Mouse (Mus musculus) sigmoid colon, adult 10 weeks (tissue): Measurements from ENCODE around the gene Mbtps2. TPM values are rescaled to one million over a fixed set of nuclear protein-coding genes. Genes with fewer than 3 reads are reported as not detected.

Experiments
- polyA plus RNA-seq: library from polyadenylated mRNA; stranded (reverse); fragments of 350-450 nt; fragmentation: Illumina TruSeq; extraction: RNeasy Lipid Tissue Mini Kit (QIAGEN cat#74804); gene quantifications from one replicate; pipeline ENCODE4 v1.2.3, GENCODE M21; 2014; ENCODE audit warnings: low read depth, low replicate concordance

The Mbtps2 gene
- 48.5 TPM for polyA plus RNA-seq

GRCm38 (mm10) chrX:157598186-157598996 is at the start of gene Mbtps2:
Gene Mbtps2 (minus strand): TSS chrX:157598715.

GRCm38 (mm10) chrX:157568840-157569239 is 29.7 kb downstream of the Mbtps2 start, which contains the start of gene Yy2:
Gene Yy2 (minus strand): TSS chrX:157568985.

GRCm38 (mm10) chrX:157491944-157492726 is 106.4 kb downstream of the Mbtps2 start, which contains the start of gene Sms:
Gene Sms (minus strand): TSS chrX:157492287.

Other genes starting within 250 kb of the Mbtps2 start
- gene Phex, start 183.4 kb downstream of the Mbtps2 start, polyA plus RNA-seq: 0.32 TPM
- gene Sms, start 106.4 kb downstream of the Mbtps2 start, polyA plus RNA-seq: 42.1 TPM
- gene Yy2, start 29.7 kb downstream of the Mbtps2 start, polyA plus RNA-seq: 8.0 TPM
- 65.2 TPM for gene Smpx, start 100.2 kb upstream of the Mbtps2 start, polyA plus RNA-seq
- gene Klhl34, start 219.7 kb upstream of the Mbtps2 start, polyA plus RNA-seq: not detected